Mouse (Mus musculus): ENCODE data around the gene Cacnb4.
A peak's percentile ranks its signal among the peaks of the same experiment; 100 is the strongest.

The Cacnb4 gene

DNA sequence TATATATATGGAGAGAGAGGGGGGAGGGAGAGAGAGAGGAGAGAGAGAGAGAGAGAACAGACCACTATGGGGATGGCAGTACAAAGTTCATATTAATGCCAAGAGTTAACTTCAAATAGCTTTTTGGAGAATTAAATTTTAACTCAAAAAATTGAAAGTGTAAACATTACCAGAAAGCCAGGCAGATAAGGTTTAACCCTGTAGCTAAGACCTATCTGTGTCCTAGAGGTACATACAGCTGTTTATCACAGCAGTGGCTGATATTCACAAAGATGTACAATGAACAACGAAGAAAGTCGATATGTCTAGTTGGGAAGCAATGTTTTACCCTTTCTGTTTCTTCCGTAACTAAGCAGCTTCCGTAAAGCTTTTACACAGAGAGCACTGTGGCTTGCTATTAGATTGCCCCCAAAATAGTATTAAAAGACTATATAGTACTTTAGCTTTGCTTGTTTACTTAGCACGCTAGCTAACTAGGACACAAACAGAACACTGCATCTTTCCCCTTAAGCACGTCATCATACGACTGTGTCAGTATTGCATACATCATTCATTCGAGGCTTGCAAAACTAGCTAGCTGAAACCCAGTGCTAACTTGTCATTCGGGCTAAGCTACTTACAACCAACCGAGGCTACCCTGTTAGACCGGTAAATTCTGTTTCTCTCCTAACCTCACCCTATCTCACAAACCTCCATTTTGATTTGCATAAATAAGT lies 72.5 kb downstream of the Cacnb4 start:
- DNase-seq: no peak

DNA sequence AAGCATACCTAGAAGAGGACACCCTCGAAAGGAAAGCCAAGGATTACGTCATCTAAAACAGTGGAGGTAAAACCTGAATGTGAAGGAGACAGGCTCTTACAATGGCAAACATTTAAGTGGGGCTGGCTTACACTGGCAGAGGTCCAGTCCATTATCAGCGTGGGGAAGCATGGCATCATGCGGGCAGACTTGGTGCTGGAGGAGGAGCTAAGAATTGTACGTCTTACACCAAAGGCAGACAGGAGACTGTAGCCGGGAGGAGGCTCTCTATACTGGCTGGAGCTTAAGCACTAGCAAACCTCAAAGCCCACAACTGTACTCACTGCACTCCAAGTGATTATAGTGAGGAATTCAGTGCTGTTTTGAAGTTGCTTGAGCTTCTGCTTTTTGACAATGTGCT lies 73.2 kb downstream of the Cacnb4 start:
- no peak for DNase-seq

DNA sequence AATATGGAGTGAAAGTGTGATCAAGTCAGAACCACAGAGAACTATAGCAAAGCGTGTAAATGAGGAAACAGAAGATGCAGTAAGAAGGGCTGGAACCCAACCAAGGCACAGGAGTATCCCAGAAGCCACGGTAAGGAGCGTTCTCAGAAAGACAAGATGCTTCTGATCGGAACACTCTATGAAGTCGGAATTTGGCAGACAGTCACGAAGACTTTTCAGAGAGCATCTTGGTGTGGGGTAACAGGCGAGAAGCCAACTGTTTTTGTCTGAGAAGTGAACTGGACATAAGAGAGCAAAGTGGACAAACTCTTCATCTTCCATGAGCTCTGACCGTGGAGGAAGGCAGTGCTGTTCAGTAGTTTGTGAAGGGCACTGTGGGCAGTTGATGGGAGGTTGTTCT lies 73.7 kb downstream of the Cacnb4 start:
- peak; percentile 22 for DNase-seq

DNA sequence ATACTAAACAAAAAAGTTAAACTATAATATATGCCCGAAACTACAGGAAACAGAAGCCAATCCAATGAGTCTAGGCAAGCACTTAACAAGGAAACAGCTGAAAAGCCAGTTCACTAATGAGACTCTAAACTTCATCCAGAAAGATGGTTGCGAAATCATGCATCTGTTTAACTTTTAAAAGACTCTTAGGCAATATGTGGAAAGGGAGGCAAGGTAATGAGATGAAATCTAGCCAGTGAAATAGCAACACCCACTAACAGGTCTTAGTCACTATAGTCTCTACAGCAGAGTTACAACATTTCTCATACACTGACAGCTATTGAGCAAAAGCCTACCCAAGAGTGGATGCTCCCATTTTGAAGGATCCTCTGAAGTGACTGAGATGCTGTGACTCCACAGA lies 74.4 kb downstream of the Cacnb4 start:
- peak; percentile 37 for DNase-seq

DNA sequence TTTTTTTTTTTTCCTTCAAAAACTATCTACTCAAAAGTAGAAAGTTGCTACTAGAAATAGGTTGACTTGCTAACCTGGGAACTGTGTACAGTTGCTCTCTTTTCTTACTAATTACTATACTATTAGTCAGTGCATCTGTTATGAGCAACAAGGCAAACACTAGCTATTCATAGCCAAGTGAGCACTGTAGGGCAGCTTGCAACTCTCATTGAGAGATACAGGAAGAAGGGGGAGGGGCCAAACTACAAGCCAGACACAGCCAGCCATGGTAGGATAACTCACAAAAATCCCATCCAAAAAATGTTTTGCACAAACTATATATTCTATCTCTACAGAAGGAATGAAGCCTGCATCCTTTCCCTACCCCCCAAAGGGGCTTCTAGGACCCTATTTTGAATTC lies 79.1 kb downstream of the Cacnb4 start:
- DNase-seq: no peak

DNA sequence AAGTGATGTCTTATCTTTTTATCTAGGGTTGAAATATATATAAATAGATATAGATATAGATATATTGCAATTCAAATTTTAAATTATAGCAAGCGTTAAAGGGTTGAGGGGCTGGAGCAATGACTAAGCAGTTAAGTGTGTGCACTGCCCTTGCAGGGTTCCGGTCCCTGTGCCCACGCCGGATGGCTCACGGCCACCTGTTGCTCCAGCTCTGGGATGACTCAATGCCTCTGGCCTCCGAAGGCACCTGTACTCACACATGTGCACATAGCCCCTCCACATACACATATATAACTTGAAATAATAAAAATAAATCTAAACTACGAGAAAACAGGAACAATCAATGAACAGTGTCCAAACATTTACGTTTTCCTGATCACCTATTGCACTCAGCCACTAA lies 82.8 kb downstream of the Cacnb4 start:
- DNase-seq: no peak

DNA sequence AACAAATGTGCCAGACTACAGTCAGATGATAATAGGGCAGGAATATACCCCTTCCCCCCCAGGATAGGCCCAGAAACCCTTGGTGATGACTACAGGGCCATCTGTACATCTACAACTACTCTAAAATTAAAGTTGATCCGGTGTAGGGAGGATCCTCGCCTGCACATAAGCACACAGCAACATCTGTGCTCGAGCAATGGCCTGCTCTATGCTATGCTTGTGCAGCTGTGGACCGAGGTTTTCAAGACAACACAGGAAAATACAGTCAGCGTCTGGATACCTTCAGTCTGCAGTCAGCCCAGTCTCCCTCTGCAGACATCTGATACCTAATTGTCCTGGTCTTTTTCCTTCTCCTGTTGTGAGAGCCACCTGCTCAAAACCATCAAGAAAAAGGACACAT lies 83.4 kb downstream of the Cacnb4 start:
- no peak for DNase-seq

DNA sequence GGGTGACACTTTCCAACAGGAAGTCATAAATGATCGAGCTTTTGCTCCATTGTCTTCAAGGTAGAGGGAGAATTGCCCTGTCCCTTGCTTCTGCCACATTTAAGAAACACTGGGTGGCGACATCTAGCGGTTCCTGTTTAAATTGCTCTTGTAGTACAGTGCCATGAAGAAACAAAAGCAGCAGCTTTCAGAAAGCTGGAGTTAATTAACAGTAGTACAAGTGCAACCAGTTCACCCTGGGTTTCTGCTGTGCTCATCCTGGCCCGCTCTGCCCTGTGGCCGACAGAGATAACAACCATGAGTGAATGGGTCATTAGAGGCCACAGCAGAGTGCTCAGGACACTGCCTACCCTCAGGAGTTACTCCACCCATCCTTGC lies 85.7 kb downstream of the Cacnb4 start:
- DNase-seq: peak; percentile 89

DNA sequence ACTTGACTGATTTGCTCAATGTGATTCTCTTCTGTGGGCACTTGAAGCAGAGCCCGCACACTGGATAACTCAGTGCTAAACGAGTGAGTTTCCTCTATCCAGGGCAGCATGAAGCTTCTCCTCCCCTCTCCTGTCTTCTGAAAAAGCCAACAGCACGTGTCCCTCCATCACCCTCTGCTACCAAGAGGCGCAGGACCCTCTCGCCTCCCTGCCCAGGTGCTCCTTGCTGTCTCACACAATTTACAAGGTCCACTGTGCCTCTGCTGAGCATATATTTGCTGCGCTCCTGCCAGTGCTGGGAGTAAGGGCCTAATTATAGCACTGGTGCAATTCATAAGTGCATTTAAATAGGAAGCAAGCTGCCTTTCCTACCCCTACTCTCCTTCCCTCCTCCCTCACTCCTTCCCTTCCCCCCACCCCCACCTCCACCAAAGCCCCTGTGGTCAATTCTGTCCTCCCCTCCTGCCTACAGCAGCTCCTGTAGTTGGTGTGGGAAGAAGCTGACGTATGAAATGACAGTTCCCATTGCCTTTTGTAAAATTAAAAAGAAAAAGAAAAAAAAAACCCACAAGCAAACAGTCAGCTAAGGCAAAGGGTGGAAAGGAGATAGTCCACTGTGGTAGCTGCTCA lies 86.2 kb downstream of the Cacnb4 start:
- no peak for DNase-seq

DNA sequence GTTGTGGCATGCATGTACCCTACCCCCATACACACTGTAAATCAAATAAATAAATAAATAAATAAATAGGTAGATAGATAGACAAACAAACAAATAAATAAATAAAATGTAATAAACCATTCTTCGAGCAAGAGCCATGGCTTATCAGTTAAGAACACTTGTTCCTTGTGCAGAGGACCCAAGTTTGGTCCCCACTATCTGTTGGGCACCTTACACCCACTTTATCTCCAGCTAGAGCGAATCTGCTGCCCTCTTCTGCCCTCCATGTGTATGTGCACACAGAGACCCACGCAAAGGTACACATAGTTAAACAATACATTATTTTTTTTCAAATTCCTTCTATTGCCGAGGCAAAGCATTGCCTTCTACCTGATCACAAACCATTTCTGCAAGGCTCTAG lies 87.1 kb downstream of the Cacnb4 start:
- DNase-seq: no peak

DNA sequence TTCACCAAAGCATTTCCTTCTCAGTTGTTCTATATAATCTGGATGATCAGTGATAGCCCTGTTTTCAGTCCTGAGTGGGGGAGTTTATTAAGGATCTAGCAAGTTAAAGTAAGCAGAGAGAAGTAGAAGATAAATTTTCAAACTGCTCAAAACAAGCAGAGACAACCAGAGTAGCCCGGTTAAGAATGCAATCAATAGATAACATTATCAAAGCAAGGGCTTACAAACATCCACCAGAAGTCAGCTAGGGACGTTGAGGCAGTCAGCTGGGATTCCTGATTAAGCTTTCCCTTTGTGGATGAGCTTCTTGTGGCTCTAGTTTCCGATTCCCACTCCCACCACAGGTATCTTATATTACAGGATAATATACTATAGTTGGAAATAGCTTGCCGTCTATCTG lies 91.2 kb downstream of the Cacnb4 start:
- DNase-seq: no peak

DNA sequence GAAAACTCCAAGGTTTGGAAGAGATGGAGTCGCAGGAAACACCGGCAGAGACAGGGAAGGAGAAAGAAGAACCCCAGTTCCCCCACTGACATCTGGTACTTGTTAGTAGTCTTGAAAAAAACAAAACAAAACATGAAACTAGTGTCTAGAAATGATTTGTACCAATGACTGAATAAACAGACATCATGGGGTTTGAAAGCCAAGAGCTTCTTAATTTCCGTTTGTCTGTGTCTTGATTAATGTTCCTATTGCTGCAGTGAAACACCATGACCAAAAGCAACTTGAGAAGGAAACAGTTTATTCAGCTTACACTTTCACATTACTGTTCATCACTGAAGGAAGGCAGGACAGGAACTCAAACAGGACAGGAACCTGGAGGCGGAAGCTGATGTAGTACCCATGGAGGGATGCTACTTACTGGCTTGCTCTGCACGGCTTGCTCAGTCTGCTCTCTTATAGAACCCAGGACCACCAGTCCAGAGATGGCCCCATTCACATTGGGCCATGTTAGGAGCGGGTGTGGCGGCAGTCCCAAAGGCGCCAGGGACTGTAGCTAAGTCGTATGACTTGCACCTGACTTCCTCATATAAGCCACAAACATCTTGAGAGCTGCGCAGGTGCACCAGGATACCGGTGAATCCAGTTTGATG lies 95.4 kb downstream of the Cacnb4 start:
- DNase-seq: peak; percentile 39

DNA sequence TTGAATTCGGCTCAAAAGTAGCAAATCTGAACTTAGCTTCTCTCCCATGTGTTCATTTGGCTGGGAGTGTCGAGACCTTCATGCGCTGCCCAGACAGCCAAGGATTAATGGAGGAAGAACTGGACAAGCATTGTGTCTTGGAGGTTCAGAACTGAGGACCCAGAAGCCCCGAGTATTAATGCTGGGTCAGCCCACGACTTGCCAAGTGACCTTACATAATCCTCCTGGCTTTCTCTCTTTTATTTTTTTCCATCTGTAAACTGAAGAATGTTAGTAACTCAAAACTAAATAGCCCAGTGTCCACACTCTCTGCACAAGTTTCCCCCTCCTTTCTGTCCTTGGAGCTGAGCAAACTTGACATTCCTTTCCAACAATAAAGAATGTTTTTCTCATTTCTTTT lies 95.9 kb downstream of the Cacnb4 start:
- peak; percentile 67 for DNase-seq

DNA sequence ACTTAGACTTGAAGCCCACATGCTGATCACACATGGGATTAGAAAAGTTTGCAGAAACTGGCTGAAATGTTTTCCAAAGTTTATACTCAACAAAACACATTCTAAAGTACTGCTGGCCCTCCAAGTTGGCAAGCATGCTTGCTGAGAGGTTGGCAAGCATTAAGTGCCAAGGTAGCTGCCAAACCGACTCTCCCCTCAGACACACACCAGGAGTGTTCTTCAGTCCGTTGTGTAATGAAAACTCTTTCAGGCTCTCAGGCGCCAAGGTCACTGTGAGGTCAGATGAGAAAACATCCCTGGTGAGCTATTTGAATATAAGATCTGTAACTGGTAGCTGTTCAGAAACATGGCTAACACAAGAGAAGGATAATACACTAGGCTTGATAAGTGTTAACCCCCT lies 97.8 kb downstream of the Cacnb4 start:
- DNase-seq: peak; percentile 79

DNA sequence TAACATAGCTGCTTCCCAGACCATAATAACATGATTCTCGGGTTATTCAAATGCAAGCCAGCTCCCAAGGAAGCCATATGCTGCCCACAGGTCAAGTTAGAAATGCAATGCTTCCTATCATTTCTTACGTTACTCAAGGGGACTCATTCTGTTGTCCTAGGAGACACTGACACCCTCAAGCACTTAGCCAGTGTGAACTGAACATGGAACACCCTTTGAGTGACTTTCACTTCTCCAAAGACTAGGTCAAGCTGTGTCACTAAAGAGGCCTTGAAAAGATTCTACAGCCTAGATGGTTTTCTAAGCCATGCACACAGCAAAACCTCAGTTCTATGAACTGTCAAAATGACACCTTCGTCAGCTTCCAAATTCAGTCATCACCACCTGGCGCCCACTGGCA lies 98.9 kb downstream of the Cacnb4 start:
- no peak for DNase-seq

DNA sequence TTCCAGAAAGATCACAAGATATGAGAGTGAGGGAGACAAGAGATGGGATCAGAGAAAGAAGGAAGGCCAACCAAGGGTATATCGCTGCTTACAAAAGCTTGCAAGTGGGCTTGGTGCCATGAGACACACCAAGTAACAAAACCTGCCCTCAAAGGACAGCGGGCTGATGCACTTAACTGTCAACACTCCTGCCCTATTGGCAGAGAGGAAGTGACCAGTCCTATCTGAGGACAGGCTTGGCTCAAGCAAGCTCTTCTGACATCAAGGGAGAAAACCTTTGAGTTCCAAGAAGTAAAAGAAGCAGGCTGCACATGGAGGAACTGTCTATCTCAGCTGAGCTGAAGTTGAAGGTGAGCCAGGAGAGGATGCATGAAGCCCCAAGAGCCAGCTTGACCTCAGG lies 100.1 kb downstream of the Cacnb4 start:
- DNase-seq: no peak

DNA sequence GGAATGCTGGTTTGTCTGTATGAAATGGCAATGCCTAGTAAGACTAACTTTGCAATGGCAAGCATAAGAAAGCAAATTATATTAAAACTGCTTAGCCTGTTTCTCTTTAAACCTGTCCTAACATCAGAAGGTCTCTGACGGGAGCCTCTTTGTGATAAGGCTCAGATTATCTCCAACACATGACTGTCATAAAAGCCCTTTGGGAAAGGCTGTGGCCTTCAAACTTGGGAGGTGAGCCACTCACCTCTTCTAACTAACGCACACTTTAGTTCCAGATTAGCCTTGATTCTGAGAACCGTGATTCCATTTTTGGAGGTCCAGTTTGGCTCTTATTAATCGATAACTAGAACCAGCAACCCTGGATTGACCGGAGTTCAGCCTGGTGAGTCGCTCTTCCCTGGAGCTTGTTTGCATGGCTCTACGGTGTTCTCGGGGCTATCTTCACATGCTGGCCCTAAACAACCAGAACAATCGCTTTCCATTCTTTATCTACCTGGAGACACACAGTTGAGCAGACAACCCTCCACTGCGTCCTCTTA lies 100.9 kb downstream of the Cacnb4 start:
- peak; percentile 69 for DNase-seq

DNA sequence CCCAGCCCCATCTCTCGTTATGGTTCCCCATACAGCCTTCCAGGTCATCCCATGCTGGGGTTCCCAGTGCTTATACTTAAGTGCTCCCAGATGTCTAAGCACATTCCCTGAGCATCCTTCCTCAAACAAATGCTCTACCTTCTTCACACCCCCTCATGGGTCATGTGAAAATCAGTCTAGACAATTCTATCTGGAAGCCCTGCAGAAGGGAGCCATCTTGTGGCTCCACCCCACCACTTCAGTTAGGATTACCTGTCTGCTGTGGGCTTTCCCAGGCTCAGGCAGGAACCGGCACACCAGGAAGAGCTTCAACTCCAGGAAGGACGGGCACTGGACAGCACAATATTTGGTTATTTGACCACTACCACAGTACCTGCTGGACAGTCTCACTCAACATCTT lies 101.7 kb downstream of the Cacnb4 start:
- no peak for DNase-seq

DNA sequence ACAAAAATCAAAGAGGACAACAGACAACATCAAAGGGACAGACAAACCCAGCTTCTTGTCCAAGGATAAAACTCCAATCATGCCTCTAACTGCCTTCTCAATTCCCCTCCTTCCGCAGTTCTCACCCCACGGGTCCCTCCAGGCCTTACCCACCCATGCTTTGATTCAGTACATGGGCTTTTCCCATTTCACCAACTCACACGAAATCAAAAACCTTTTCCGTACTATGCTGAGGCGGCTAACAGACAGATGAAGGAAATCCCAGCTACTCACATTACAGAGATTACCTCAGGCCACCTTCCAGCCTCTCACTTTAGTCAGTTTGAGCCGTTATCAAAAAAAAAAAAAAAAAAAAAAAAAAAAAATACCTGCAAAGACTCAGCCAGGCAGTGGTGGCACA lies 104.4 kb downstream of the Cacnb4 start:
- DNase-seq: no peak

DNA sequence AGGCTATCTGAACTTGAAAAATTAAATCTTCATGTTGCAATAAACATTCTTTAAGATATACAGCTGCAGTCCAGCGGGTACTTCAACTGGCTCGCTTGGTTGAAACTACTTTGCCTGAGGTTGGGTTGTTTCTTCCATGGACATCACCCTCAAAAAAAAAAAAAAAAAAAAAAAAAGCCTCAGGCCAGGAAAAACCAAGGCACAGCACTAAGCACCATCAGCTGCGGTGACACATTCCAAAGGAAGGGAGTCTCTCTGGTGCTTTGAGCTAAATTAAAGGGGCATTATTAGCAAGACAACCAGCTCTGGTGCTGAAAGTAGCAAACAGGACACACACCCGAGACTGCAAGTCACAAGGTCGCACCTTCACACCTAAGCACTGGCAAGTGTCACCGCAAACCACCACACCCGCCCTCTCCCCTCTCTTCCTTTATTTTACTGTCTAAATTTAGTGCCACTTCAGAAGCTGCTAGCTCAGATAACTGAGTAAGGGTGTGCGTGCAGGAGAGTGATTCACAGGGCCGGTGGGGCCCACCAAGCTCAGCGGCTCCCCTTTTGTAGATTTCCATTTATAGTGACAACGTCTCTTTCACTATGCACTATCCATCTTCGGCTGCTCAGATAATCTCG lies 105.2 kb downstream of the Cacnb4 start:
- no peak for DNase-seq

DNA sequence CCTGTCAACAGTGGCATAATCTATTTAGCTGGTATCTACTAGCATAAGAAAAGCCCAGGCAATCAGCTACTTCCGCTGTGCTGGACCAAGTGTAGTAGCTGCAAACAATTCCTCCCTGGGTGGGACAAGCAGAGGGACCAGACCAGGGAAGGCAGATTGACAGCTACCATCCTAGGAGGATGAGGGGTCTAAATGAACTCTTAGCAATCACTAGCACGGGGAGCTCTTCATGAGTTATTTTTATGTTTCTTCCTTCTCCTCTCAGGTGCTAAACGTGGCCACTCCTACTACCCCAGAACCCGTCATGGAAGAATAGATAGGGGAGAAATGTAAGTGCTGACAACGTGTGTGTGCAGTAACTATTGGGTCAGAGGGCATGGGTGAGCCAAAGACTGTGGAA lies 105.8 kb downstream of the Cacnb4 start:
- DNase-seq: no peak

DNA sequence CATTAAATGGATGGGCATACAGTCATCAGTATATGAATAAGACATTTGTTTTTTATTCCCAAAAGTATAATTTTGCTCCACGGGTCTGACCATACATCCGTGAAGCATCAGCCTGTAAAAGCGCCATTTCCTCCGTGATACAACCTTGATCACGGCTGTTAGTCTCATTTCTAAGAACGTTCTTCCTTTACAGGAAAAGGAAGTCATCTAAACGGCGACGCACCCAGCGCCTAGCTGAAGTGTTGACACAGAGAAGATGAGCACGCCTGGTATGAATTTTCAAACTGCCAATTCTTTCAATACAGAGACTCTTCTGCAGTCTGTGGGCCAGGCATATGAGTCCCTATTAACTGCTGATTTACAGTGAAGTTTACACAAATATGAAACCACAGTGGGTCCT lies 106.5 kb downstream of the Cacnb4 start:
- DNase-seq: no peak

DNA sequence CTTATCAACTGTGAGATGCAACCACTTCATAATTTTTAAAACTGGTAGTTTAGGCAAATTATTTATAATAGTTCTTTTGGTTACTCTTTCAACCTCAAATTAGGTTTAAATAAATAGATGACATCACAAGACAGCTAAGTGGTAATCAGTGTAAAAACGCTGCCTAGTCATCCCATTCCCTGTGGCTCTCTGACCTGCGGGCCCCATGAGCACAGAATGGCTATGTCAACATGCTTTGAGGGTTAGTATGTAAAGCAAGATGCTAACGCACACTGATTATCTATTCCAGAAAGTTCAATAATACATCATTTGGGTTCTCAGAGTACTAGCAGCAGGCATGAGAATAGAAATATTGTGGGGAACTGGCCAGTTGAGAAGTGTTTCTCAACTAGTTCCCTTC lies 108.5 kb downstream of the Cacnb4 start:
- no peak for DNase-seq

DNA sequence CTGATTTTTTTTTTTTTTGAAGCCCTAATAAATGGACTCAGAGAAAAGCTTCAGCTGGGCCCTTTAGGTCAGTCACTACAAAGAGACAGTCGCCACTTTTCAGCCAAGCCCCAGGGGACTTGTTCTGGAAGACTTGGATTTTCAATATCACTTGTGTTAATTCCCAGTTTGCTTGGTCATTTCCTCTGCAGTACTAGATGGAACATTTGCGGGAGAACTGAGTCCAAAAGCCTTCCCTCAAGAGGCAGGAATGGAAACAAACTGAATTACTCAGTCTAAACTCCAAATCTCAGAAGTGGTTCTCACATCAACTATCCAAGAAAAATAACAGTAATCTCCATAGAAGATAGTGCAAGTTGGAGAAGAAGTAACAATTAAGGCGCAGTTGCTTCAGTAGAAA lies 109.2 kb downstream of the Cacnb4 start:
- DNase-seq: no peak

Measured in kidney, adult 9 months (tissue).